Mouse (Mus musculus) kidney, embryonic 16.5 days (tissue): ENCODE data around the gene Ropn1l. TPM values are rescaled to one million over a fixed set of nuclear protein-coding genes. Genes with fewer than 3 reads are reported as not detected.
A peak's percentile ranks its signal among the peaks of the same experiment; 100 is the strongest.

Experiments
- ATAC-seq: fragments of 200-750 bp; cut with Nextera tagmentation; 2 replicates; pipeline ENCODE4 v1.8.0; 2017; ENCODE audit warnings: moderate TSS enrichment; ENCODE audit not compliant: low FRiP score, low TSS enrichment
- H3K27ac ChIP-seq: fragments of 300-500 bp; sonication (generic); 2 replicates; pipeline ENCODE4 v1.5.1; 2014; ENCODE audit warnings: low read length
- H3K27me3 ChIP-seq: fragments of 300-500 bp; sonication (generic); 2 replicates; pipeline ENCODE4 v1.6.1; 2014; ENCODE audit warnings: low read length, control low read depth, mixed read lengths; ENCODE audit not compliant: insufficient read depth
- H3K36me3 ChIP-seq: fragments of 300-500 bp; sonication (generic); 2 replicates; pipeline ENCODE4 v1.6.1; 2014; ENCODE audit warnings: low read length, control low read depth, mixed read lengths; ENCODE audit not compliant: insufficient read depth
- H3K4me1 ChIP-seq: fragments of 300-500 bp; sonication (generic); 2 replicates; pipeline ENCODE4 v1.6.1; 2014; ENCODE audit warnings: low read length, control low read depth, mixed read lengths; ENCODE audit not compliant: insufficient read depth
- H3K4me2 ChIP-seq: fragments of 300-500 bp; sonication (generic); replicated peaks from 2 replicates; pipeline ENCODE4 v1.6.1; 2014; ENCODE audit warnings: low read depth, low read length
- H3K4me3 ChIP-seq: fragments of 300-500 bp; sonication (generic); 2 replicates; pipeline ENCODE4 v1.5.1; 2014; ENCODE audit warnings: mild to moderate bottlenecking, low read length
- H3K9ac ChIP-seq: fragments of 300-500 bp; sonication (generic); replicated peaks from 2 replicates; pipeline ENCODE4 v1.6.1; 2014; ENCODE audit warnings: low read length
- H3K9me3 ChIP-seq: fragments of 300-500 bp; sonication (generic); 2 replicates; pipeline ENCODE4 v1.6.1; 2016; ENCODE audit warnings: low read length, control low read depth
- WGBS: fragments of 180-500 bp; shearing (Covaris S2); extraction: QIAGEN DNeasy Blood & Tissue Kit; methylation state at CpG from one replicate; pipeline ENCODE4 v1.1.7; 2014; 5-methylcytosine and 5-hydroxymethylcytosine counted together
- polyA plus RNA-seq: library from polyadenylated mRNA; unstranded; fragments of >200 nt; fragmentation: Nextera tagmentation; extraction: Ambion mirVana; gene quantifications from 2 replicates; pipeline ENCODE4 v1.2.1, GENCODE M21; 2015

Gene Ropn1l
- polyA plus RNA-seq, 1 experiment from 2014 or later = 4.3 TPM

- no peak for ATAC-seq
- Histone ChIP-seq H3K36me3 (no peaks in the 10 kb centered on the region), H3K27me3 (no peaks in the 10 kb centered on the region), H3K4me1 (no peaks in the 10 kb centered on the region), H3K9ac (no peak overlapping the region), H3K27ac (no peak overlapping the region), H3K4me3 (no peak overlapping the region), H3K9me3 (no peaks in the 10 kb centered on the region), H3K4me2 (no peak overlapping the region)
- WGBS = 90% methylated on average over 13 of the region's 13 CpGs
These were observed 54.8 kb downstream of the Ropn1l start for GRCm38 (mm10) chr15:31398769-31399168.

- Histone ChIP-seq H3K36me3 (no peaks in the 10 kb centered on the region), H3K4me2 (no peak overlapping the region), H3K27me3 (no peaks in the 10 kb centered on the region), H3K27ac (no peak overlapping the region), H3K4me1 (no peaks in the 10 kb centered on the region), H3K4me3 (no peak overlapping the region), H3K9ac (no peak overlapping the region), H3K9me3 (no peaks in the 10 kb centered on the region)
- no peak for ATAC-seq
- 80% methylated on average over 3 of the region's 3 CpGs for WGBS
These were observed 56.2 kb downstream of the Ropn1l start for GRCm38 (mm10) chr15:31397379-31397778.

- Histone ChIP-seq H3K27me3 (no peaks in the 10 kb centered on the region), H3K4me1 (no peaks in the 10 kb centered on the region), H3K4me2 (no peak overlapping the region), H3K27ac (no peak overlapping the region), H3K9me3 (no peaks in the 10 kb centered on the region), H3K9ac (no peak overlapping the region), H3K36me3 (no peaks in the 10 kb centered on the region), H3K4me3 (no peak overlapping the region)
- ATAC-seq = no peak
- 60% methylated on average over 5 of the region's 5 CpGs for WGBS
These were observed 56.8 kb downstream of the Ropn1l start for GRCm38 (mm10) chr15:31396755-31397154.

DNA sequence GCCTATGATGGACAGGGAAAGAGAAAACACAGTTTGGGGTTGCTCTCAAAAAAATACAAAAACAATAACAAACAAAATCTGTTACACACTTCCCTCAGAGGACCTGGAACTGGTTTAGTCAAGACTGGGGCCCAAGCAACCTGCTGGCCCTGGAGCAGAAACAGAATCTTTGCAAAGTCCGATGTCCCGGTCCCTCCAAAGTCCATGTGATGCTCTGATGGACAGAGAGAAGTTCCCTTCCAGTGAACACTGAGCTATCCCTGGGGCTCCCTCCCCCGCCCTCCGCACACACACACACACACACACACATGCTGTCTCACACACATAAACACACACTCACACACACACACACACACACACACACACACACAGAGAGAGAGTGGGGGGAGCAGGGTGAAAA, 57.6 kb downstream of the Ropn1l start:
- Histone ChIP-seq H3K36me3 (no peaks in the 10 kb centered on the region), H3K4me2 (no peak overlapping the region), H3K27me3 (no peaks in the 10 kb centered on the region), H3K9ac (no peak overlapping the region), H3K4me3 (no peak overlapping the region), H3K9me3 (no peaks in the 10 kb centered on the region), H3K27ac (no peak overlapping the region), H3K4me1 (no peaks in the 10 kb centered on the region)
- WGBS = 83% methylated on average over 4 of the region's 4 CpGs
- peak; percentile 55 for ATAC-seq

DNA sequence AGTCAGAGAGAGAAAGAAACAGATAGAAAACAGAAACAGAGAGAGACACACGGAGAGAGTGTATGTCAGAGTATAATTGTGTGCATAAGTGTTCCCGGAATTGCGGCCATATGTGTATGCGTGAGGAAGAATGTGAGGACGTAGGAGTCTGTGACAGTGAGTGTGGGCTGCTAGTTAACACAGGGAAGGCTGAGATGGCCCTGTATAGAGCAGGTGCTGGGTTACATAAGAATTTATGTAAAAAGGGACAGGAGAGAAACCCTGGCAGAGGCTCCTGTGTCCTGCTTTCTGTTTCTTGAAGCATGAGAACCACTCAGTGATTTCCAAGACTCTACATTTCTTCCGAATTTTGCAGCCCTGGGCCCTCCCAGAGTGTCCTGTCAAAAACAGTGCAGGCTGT, 60.1 kb downstream of the Ropn1l start:
- no peak overlapping the region for H3K27ac ChIP-seq
- no peaks in the 10 kb centered on the region for H3K9me3 ChIP-seq
- no peak overlapping the region for H3K9ac ChIP-seq
- H3K36me3 ChIP-seq = no peaks in the 10 kb centered on the region
- no peak for ATAC-seq
- H3K4me3 ChIP-seq = no peak overlapping the region
- H3K27me3 ChIP-seq = no peaks in the 10 kb centered on the region
- no peaks in the 10 kb centered on the region for H3K4me1 ChIP-seq
- H3K4me2 ChIP-seq = no peak overlapping the region
- WGBS = 88% methylated on average over 6 of the region's 6 CpGs

DNA sequence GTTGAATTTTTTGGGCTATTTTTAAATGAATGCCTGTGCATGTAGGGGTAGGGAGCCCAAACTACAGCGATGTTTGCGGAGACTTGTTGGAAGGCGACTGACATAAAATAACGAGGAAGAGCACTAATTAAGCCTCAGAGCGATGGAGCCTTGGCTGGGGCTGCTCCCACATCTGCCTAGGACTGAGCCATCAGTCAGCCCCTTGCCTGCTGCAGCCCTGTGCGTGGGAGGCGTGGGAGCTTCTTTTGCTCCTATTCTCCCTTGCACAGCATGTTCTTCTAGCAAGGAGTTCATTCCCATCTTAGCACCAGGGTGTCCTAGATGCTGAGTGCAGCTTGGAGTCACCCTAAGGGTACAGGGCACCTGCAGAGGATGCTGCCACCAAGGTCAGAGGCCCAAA, 60.8 kb downstream of the Ropn1l start:
- no peak overlapping the region for H3K9ac ChIP-seq
- H3K4me2 ChIP-seq = no peak overlapping the region
- no peak overlapping the region for H3K27ac ChIP-seq
- WGBS = 48% methylated on average over 7 of the region's 7 CpGs
- no peaks in the 10 kb centered on the region for H3K27me3 ChIP-seq
- no peaks in the 10 kb centered on the region for H3K4me1 ChIP-seq
- no peak overlapping the region for H3K4me3 ChIP-seq
- peak; percentile 62 for ATAC-seq
- no peaks in the 10 kb centered on the region for H3K36me3 ChIP-seq
- H3K9me3 ChIP-seq = no peaks in the 10 kb centered on the region

GRCm38 (mm10) chr15:31392135-31392534, 61.4 kb downstream of the Ropn1l start:
- no peak overlapping the region for H3K27ac ChIP-seq
- no peak for ATAC-seq
- no peak overlapping the region for H3K4me2 ChIP-seq
- H3K9me3 ChIP-seq = peaks cover 1% of the 10 kb centered on the region; the same call in 1 of the 2 replicates
- no peak overlapping the region for H3K9ac ChIP-seq
- H3K4me1 ChIP-seq = no peaks in the 10 kb centered on the region
- H3K4me3 ChIP-seq = no peak overlapping the region
- no peaks in the 10 kb centered on the region for H3K27me3 ChIP-seq
- 86% methylated on average over 4 of the region's 4 CpGs for WGBS
- H3K36me3 ChIP-seq = no peaks in the 10 kb centered on the region

Other genes with a start within 250 kb of the Ropn1l start
- 78.3 and 89.7 TPM in 2 replicates for gene Dap, start 229.4 kb downstream of the Ropn1l start, polyA plus RNA-seq
- 8.5 and 8.6 TPM in 2 replicates for gene Ankrd33b, start 86.0 kb downstream of the Ropn1l start, polyA plus RNA-seq
- gene March6, start 77.3 kb upstream of the Ropn1l start, polyA plus RNA-seq = 37.4 and 37.7 TPM in 2 replicates
- 21.3 and 22.6 TPM in 2 replicates for gene Cmbl, start 111.7 kb upstream of the Ropn1l start, polyA plus RNA-seq
- 556 and 574 TPM in 2 replicates for gene Cct5, start 148.1 kb upstream of the Ropn1l start, polyA plus RNA-seq
- 14.2 and 14.8 TPM in 2 replicates for gene Fam173b, start 148.1 kb upstream of the Ropn1l start, polyA plus RNA-seq